Mouse (Mus musculus) adrenal gland, adult 8-10 months (tissue): ENCODE results near the gene Cnpy3. TPM values are rescaled to one million over a fixed set of nuclear protein-coding genes. Genes with fewer than 3 reads are reported as not detected.

Experiments used
- DNase-seq: peaks from one replicate; pipeline ENCODE4 v3.0.0; 2022
- total RNA-seq, 4 experiments: library from RNA; stranded (reverse); gene quantifications; 2 replicates each; pipeline ENCODE4 v1.2.4; 2022

Cnpy3 gene
- total RNA-seq, 4 experiments from 2014 or later = 66.6 to 74.1 (median 70.7) TPM

GRCm38 (mm10) chr17:46713849-46714248, 38.2 kb downstream of the Cnpy3 start:
- DNase-seq = no peak

- DNase-seq = no peak
Measured at GRCm38 (mm10) chr17:46712442-46712841, 39.6 kb downstream of the Cnpy3 start.

GRCm38 (mm10) chr17:46711612-46712271, 40.3 kb downstream of the Cnpy3 start:
- DNase-seq = no peak

GRCm38 (mm10) chr17:46710959-46711597, 40.9 kb downstream of the Cnpy3 start, which contains the start of gene Pex6:
Gene Pex6 (plus strand): TSS chr17:46711463.
- peak; percentile 87 for DNase-seq

- no peak for DNase-seq
Measured at GRCm38 (mm10) chr17:46706375-46707089, 45.5 kb downstream of the Cnpy3 start.

- DNase-seq = peak; percentile 96
Measured at GRCm38 (mm10) chr17:46704887-46705835, 46.9 kb downstream of the Cnpy3 start, which contains the start of gene Ppp2r5d. Gene Ppp2r5d (minus strand): TSS chr17:46705111.

GRCm38 (mm10) chr17:46703971-46704886, 47.8 kb downstream of the Cnpy3 start:
- DNase-seq = no peak

GRCm38 (mm10) chr17:46702506-46702905, 49.5 kb downstream of the Cnpy3 start:
- no peak for DNase-seq

- no peak for DNase-seq
Measured at GRCm38 (mm10) chr17:46702100-46702499, 49.9 kb downstream of the Cnpy3 start.

GRCm38 (mm10) chr17:46701489-46701888, 50.5 kb downstream of the Cnpy3 start:
- DNase-seq = no peak

GRCm38 (mm10) chr17:46699912-46700311, 52.1 kb downstream of the Cnpy3 start:
- no peak for DNase-seq

- no peak for DNase-seq
Measured at GRCm38 (mm10) chr17:46699245-46699644, 52.8 kb downstream of the Cnpy3 start.

GRCm38 (mm10) chr17:46698515-46698914, 53.5 kb downstream of the Cnpy3 start:
- no peak for DNase-seq

- no peak for DNase-seq
Measured at GRCm38 (mm10) chr17:46694517-46695063, 57.4 kb downstream of the Cnpy3 start.

- DNase-seq = no peak
Measured at GRCm38 (mm10) chr17:46691390-46691789, 60.6 kb downstream of the Cnpy3 start.

- no peak for DNase-seq
Measured at GRCm38 (mm10) chr17:46690665-46691064, 61.3 kb downstream of the Cnpy3 start.

GRCm38 (mm10) chr17:46685913-46686312, 66.1 kb downstream of the Cnpy3 start:
- DNase-seq = no peak
